Mouse (Mus musculus): ENCODE measurements around the gene Shmt2. TPM values are rescaled to one million over a fixed set of nuclear protein-coding genes. Genes with fewer than 3 reads are reported as not detected.

Gene Shmt2
- polyA plus RNA-seq, 1 experiment from 2014 or later, result 70.4 TPM

DNA sequence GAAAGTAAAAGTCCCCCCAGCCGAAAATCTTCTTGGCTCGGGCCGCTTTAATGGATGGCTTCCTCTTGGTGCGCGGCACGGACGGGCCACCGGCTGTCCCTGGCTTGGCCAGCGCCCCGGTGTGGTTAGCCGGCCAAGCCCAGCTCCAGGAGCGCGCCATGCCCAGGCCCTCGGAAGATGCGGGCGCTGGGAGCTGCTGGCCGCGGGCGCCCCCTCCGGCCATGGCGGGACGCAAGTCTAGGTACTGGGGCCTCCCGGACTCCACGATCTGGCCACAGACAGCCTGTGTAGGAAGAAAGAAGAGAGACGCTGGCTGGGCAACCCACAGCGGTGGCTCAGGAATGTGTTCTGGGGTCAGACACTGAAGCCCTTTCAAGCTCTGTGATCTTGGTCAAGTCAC is 4.4 kb upstream of the Shmt2 start:
- WGBS, result under 1% methylated on average over 26 of the region's 26 CpGs
- no peak for ATAC-seq (ENCODE audit: low FRiP score)

DNA sequence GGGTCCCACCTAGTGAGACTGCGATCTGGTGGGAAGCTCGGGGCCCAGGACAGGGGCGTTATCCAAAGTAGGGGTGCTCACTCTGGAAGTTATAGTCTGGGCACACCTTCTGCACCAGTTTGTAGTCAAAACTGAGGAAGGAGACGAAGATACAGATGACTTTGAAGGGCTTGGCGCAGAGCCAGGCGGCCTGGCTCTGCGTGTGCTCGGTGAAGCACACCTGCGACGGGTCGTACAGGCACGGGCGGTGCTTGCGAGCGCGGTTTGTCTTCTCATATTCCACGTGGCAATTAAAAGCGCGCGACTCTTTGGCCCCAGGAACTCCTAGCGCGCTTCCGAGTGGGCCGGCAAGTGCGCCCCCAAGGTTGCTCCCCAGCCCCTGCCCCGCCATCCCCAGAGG is 3.8 kb upstream of the Shmt2 start:
- Histone ChIP-seq H3K27ac (ENCODE audit: low read depth, low read length) (peak overlapping the region; percentile 36; the same call in 1 of the 2 replicates), H3K36me3 (ENCODE audit: control insufficient read depth, insufficient read depth, low read length) (no peaks in the 10 kb centered on the region), H3K9ac (ENCODE audit: low read depth, low read length) (peak overlapping the region; percentile 37), H3K4me3 (ENCODE audit: low read depth, low read length) (peak overlapping the region; percentile 21), H3K27me3 (ENCODE audit: control insufficient read depth, insufficient read depth, low read length) (peaks cover 72% of the 10 kb centered on the region), H3K9me3 (ENCODE audit: control insufficient read depth, low read length) (no peaks in the 10 kb centered on the region), H3K4me2 (replicated peaks; ENCODE audit: low read depth, low read length) (peak overlapping the region; percentile 35), H3K4me1 (replicated peaks; ENCODE audit: control insufficient read depth, insufficient read depth, low read length) (peaks cover 26% of the 10 kb centered on the region)
- 2% methylated on average over 26 of the region's 26 CpGs for WGBS
- ATAC-seq (ENCODE audit: low FRiP score) (no peak), DNase-seq (ENCODE audit: low spot score) (peak; percentile 38)

More for the DNA sequence above, 4.4 kb upstream of the Shmt2 start:
- Histone ChIP-seq H3K27me3 (ENCODE audit: control insufficient read depth, insufficient read depth, low read length) (peaks cover 78% of the 10 kb centered on the region), H3K36me3 (ENCODE audit: control insufficient read depth, insufficient read depth, low read length) (no peaks in the 10 kb centered on the region), H3K9ac (ENCODE audit: low read depth, low read length) (peak overlapping the region; percentile 37; the same call in 1 of the 2 replicates), H3K27ac (ENCODE audit: low read depth, low read length) (peak overlapping the region; percentile 90), H3K9me3 (ENCODE audit: control insufficient read depth, low read length) (no peaks in the 10 kb centered on the region), H3K4me3 (ENCODE audit: low read depth, low read length) (peak overlapping the region; percentile 21), H3K4me1 (replicated peaks; ENCODE audit: control insufficient read depth, insufficient read depth, low read length) (peaks cover 21% of the 10 kb centered on the region), H3K4me2 (replicated peaks; ENCODE audit: low read depth, low read length) (peak overlapping the region; percentile 35)
- peak; percentile 80 for DNase-seq (ENCODE audit: low spot score)

DNA sequence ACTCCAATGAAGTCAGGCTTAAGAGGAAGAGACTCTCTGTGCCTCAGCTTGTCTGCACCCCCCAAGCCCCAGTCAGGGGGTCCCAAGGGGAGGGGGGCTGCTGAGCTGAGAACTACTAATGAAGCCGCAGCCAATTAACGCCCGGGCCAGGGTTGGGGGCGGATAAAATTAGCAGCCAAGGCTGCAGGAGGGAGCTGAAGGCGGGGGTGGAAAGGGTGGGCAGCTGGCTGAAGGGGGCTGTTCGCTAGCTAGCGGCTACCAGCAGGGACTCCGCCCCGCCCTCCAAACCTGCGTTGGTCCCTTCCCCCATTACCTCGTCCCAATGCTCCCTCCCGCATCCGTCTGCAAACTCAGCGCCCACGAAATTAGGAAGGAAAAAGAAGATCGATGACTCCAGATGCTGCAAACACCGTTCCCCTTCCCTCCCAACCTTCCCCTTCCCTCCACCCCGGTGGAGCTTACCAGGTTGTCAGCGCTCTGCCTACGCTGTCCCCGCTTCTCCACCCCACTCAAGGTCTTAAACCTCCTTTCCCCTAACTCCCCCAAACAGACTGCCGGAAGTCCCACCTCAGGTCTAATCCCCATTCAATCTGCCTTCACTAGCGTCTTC is 2.5 kb upstream of the Shmt2 start:
- Histone ChIP-seq H3K4me1 (replicated peaks; ENCODE audit: control insufficient read depth, insufficient read depth, low read length) (peaks cover 27% of the 10 kb centered on the region), H3K36me3 (ENCODE audit: control insufficient read depth, insufficient read depth, low read length) (no peaks in the 10 kb centered on the region), H3K4me2 (replicated peaks; ENCODE audit: low read depth, low read length) (0 out of 2 replicates have a peak overlapping the region, but pooled peaks have one; percentile 8), H3K9me3 (ENCODE audit: control insufficient read depth, low read length) (no peaks in the 10 kb centered on the region), H3K27me3 (ENCODE audit: control insufficient read depth, insufficient read depth, low read length) (peaks cover 59% of the 10 kb centered on the region), H3K27ac (ENCODE audit: low read depth, low read length) (peak overlapping the region; percentile 6), H3K9ac (ENCODE audit: low read depth, low read length) (no peak overlapping the region), H3K4me3 (ENCODE audit: low read depth, low read length) (no peak overlapping the region)
- DNase-seq (ENCODE audit: low spot score) (peak; percentile 55), ATAC-seq (ENCODE audit: low FRiP score) (no peak)
- 1% methylated on average over 19 of the region's 23 CpGs for WGBS

DNA sequence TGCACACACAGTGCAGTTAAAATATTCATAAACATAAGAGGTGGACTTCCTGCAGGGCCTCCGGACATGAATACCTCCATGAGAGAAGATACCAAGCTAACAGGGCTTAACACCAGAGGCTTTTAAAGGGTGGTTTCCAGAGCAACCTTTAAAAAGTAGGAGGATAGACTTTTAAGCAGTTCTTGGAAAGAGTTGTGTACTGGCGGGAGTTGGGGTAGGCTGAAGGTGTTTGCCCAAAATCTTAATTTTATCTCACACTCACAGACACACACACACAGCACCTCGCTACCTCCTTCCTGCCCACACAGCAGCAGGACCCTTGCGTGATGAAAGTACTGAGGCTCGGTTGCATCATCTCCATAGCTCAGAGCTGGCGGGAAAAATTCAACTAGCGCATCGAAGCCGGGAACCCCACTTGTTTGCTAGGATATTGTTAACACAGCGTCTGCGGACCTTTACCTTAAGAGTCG is 598 bp downstream of the Shmt2 start:
- Histone ChIP-seq H3K9ac (ENCODE audit: low read depth, low read length) (peak overlapping the region; percentile 42; the same call in 1 of the 2 replicates), H3K4me3 (ENCODE audit: low read depth, low read length) (peak overlapping the region; percentile 47), H3K4me1 (replicated peaks; ENCODE audit: control insufficient read depth, insufficient read depth, low read length) (peaks cover 26% of the 10 kb centered on the region), H3K4me2 (replicated peaks; ENCODE audit: low read depth, low read length) (peak overlapping the region; percentile 80), H3K9me3 (ENCODE audit: control insufficient read depth, low read length) (no peaks in the 10 kb centered on the region), H3K27me3 (ENCODE audit: control insufficient read depth, insufficient read depth, low read length) (peaks cover 35% of the 10 kb centered on the region), H3K27ac (ENCODE audit: low read depth, low read length) (no peak overlapping the region), H3K36me3 (ENCODE audit: control insufficient read depth, insufficient read depth, low read length) (peaks cover 3% of the 10 kb centered on the region; the same call in 1 of the 2 replicates)
- WGBS, result 9% methylated on average over 12 of the region's 12 CpGs
- DNase-seq (ENCODE audit: low spot score) (no peak), ATAC-seq (ENCODE audit: low FRiP score) (no peak)

DNA sequence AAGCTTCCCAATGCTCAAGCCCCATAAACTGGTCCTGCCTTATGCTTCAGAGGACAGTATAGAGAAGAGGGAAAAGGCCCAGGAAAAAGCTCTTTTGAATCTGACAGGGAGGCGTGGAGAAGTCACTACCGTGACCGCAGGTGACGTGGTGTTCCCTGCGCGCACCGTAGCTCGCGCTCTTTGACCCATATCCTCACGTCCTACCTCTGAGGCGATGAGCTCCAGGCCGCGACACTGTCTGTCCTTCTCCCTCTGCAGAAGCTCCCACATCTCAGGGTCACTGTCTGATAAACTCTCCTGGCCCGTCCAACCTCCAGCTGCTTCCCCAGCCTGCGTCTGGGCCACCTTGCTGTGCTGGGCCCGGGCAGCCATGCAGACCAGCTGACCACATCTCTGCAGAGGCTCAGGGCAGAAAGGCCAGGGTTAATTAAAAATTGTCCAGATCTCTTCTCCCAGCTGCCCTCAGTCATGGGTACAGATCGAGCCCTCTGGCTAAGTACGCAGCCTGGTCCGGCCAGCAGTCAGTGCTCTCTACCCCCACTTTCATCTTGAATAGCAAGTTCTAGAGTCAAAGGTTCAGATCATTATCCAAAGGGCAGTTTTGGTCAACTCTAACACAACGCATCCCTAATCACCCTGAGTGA is 1.4 kb downstream of the Shmt2 start:
- Histone ChIP-seq H3K9me3 (ENCODE audit: control insufficient read depth, low read length) (no peaks in the 10 kb centered on the region), H3K4me3 (ENCODE audit: low read depth, low read length) (no peak overlapping the region; the same call in 1 of the 2 replicates), H3K4me1 (replicated peaks; ENCODE audit: control insufficient read depth, insufficient read depth, low read length) (peaks cover 27% of the 10 kb centered on the region), H3K27ac (ENCODE audit: low read depth, low read length) (no peak overlapping the region), H3K4me2 (replicated peaks; ENCODE audit: low read depth, low read length) (peak overlapping the region; percentile 80), H3K27me3 (ENCODE audit: control insufficient read depth, insufficient read depth, low read length) (peaks cover 29% of the 10 kb centered on the region), H3K36me3 (ENCODE audit: control insufficient read depth, insufficient read depth, low read length) (peaks cover 3% of the 10 kb centered on the region; the same call in 1 of the 2 replicates), H3K9ac (ENCODE audit: low read depth, low read length) (0 out of 2 replicates have a peak overlapping the region, but pooled peaks have one; percentile 42)
- DNase-seq (ENCODE audit: low spot score) (no peak), ATAC-seq (ENCODE audit: low FRiP score) (no peak)
- 77% methylated on average over 20 of the region's 20 CpGs for WGBS

DNA sequence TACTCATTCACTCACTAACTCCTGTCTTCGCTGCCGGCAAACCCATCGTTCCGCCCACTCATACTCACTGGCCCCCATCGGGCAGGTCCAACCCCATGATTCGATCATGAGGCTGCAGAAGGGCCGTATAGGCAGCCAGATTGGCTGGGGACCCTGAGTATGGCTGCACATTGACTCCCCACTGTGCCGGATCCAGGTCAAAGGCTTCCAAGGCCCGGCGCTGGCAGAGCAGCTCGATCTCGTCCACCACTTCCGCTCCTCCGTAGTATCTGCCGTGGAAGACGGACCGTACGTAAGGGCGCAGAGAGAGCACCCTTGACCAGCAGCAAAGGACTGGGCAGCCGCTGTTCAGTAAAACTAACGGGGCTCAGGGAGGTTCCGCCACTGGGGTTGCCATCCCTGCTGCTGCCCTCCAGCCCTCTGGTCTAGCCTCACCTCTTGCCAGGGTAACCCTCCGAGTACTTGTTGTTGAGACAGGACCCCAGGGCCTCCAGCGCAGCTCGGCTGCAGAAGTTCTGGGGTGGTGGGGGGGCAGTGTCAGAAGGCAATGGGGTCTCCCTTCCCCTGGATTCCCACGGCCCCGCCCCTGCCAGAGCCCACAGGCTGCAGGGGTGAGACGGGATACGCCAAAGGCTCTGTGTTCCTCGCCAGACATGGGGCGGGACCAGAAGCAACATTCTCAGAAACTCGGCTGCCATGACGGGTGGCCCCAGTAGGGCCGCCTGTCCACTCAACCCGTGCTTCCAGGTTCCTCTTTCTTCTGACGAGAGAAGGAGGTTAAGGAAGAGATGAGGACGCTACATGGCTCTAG is 2.1 kb downstream of the Shmt2 start:
- no peak overlapping the region for H3K27ac ChIP-seq (ENCODE audit: low read depth, low read length)
- peaks cover 3% of the 10 kb centered on the region; the same call in 1 of the 2 replicates for H3K36me3 ChIP-seq (ENCODE audit: control insufficient read depth, insufficient read depth, low read length)
- H3K4me3 ChIP-seq (ENCODE audit: low read depth, low read length), result no peak overlapping the region
- DNase-seq (ENCODE audit: low spot score) (no peak), ATAC-seq (ENCODE audit: low FRiP score) (no peak)
- 95% methylated on average over 37 of the region's 37 CpGs for WGBS
- H3K9me3 ChIP-seq (ENCODE audit: control insufficient read depth, low read length), result no peaks in the 10 kb centered on the region
- no peak overlapping the region for H3K9ac ChIP-seq (ENCODE audit: low read depth, low read length)
- peaks cover 25% of the 10 kb centered on the region for H3K27me3 ChIP-seq (ENCODE audit: control insufficient read depth, insufficient read depth, low read length)
- H3K4me1 ChIP-seq (replicated peaks; ENCODE audit: control insufficient read depth, insufficient read depth, low read length), result peaks cover 24% of the 10 kb centered on the region
- no peak overlapping the region for H3K4me2 ChIP-seq (replicated peaks; ENCODE audit: low read depth, low read length)

DNA sequence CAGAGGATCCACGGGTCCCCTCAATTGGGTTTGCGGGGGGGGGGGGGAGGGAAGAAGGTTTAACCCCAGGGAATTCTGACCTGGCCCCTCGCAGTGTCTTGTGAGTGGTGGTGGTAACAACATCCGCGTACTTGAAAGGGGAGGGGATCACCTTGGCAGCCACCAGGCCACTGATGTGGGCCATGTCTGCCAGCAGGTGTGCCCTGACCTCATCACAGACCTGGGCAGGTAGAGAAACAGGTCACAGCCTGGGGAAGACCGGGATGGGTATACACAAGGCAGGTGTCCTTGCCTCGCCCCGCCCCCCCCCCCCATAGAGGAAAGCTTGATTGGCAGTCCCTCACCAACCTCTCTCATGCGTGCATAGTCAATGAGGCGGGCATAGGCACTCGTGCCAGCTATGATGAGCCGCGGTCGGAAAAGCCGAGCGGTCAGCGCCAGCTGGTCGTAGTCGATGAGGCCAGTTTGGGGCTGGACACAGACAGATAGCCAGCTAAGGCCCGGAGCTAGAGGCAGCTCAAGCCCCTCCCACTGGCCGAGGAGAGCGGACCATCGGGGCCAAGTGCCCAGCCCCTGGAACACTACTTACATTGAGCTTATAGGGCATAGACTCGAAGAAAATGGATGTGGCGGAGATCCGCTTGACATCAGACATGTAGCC is 3.1 kb downstream of the Shmt2 start:
- Histone ChIP-seq H3K4me2 (replicated peaks; ENCODE audit: low read depth, low read length) (no peak overlapping the region), H3K36me3 (ENCODE audit: control insufficient read depth, insufficient read depth, low read length) (peaks cover 3% of the 10 kb centered on the region; the same call in 1 of the 2 replicates), H3K4me1 (replicated peaks; ENCODE audit: control insufficient read depth, insufficient read depth, low read length) (peaks cover 27% of the 10 kb centered on the region), H3K27ac (ENCODE audit: low read depth, low read length) (no peak overlapping the region), H3K9ac (ENCODE audit: low read depth, low read length) (no peak overlapping the region), H3K9me3 (ENCODE audit: control insufficient read depth, low read length) (no peaks in the 10 kb centered on the region), H3K27me3 (ENCODE audit: control insufficient read depth, insufficient read depth, low read length) (peaks cover 25% of the 10 kb centered on the region), H3K4me3 (ENCODE audit: low read depth, low read length) (no peak overlapping the region)
- ATAC-seq (ENCODE audit: low FRiP score) (no peak), DNase-seq (ENCODE audit: low spot score) (no peak)
- WGBS, result 93% methylated on average over 25 of the region's 26 CpGs

DNA sequence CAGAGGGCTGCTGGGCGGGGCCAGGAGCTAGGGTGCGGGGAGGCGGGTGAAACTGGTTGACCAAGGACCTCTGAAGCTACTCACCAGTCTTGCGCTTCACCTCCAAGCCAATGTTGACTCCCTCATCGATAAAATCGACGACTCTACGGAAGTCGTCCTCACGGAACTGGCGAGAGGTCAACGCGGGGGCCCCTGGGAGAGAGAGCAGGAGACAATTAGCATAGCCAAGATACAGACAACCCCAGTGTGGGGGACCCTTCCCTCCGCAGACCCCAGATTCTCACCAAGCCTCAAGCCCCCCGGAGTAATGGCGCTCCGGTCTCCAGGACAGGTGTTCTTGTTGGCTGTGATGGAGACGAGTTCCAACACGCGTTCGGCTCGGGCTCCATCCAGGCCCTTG is 4.3 kb downstream of the Shmt2 start:
- no peak for DNase-seq (ENCODE audit: low spot score)
- Histone ChIP-seq H3K27me3 (ENCODE audit: control insufficient read depth, insufficient read depth, low read length) (peaks cover 22% of the 10 kb centered on the region), H3K4me1 (replicated peaks; ENCODE audit: control insufficient read depth, insufficient read depth, low read length) (peaks cover 36% of the 10 kb centered on the region), H3K27ac (ENCODE audit: low read depth, low read length) (no peak overlapping the region), H3K9ac (ENCODE audit: low read depth, low read length) (no peak overlapping the region), H3K4me2 (replicated peaks; ENCODE audit: low read depth, low read length) (no peak overlapping the region), H3K4me3 (ENCODE audit: low read depth, low read length) (no peak overlapping the region), H3K36me3 (ENCODE audit: control insufficient read depth, insufficient read depth, low read length) (peaks cover 3% of the 10 kb centered on the region; the same call in 1 of the 2 replicates), H3K9me3 (ENCODE audit: control insufficient read depth, low read length) (no peaks in the 10 kb centered on the region)
- 87% methylated on average over 22 of the region's 22 CpGs for WGBS
- no peak for ATAC-seq (ENCODE audit: low FRiP score)

Data from hindbrain, embryonic 11.5 days (tissue).